Mouse (Mus musculus) liver, embryonic 14 days (tissue): ENCODE results near the gene Bmpr2. TPM values are rescaled to one million over a fixed set of nuclear protein-coding genes. Genes with fewer than 3 reads are reported as not detected.

Source experiments
- polyA plus RNA-seq: library from polyadenylated mRNA; depleted of rRNA; stranded (reverse); fragments of >200 nt; gene quantifications from 2 replicates; pipeline ENCODE4 v1.2.3, GENCODE M21; 2012; rRNA removed

Bmpr2 gene
- polyA plus RNA-seq = 1.1 and 1.3 TPM in 2 replicates

GRCm38 (mm10) chr1:59763164-59763768, at the start of gene Bmpr2:
Bmpr2 (plus strand) TSS chr1:59763400.

DNA sequence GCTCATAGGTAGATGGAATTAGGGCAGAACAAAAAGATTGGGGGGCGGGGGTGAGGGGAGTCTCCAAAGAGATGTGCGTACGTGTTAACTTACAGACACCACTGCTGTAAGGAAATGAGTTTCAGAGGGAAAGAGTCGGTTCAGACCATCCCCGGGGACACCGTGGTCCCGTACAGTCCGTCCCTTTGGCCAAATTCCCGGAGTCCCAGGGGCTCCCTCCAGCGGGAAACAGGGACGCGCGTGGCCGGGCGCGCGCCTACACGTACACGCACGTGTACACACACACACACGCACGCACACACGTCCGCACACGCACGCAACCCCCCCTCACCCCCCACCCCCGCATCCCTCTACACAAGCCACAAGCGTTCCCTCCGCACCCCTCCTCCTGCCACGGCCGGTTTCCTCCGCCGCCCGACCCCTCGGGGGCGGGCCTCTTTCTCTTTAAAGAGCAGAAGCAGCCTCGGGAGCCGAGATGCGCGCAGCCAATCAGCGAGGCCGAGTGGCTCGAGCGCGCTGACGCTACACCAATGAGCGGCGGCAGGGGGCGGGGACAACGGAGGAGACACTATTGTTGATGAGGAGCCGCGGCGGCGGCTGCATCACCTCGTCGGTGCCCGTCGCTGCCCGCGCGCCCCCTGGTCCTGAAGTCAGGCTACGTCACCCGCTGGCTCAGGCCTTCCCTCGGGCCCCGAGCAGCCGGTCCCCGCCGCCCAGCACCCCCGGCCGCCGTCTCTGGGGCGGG, 149.4 kb downstream of the Bmpr2 start, which contains the start of gene Fam117b:
TSS of gene Fam117b (plus strand) at position 594 of the 745 bp plus-strand sequence.

Other genes with a start within 250 kb of the Bmpr2 start
- gene Gm973, start 247.1 kb upstream of the Bmpr2 start, polyA plus RNA-seq = 0.02 and 0.03 TPM in 2 replicates
- gene Sumo1, start 92.6 kb upstream of the Bmpr2 start, polyA plus RNA-seq = 50.2 and 56.4 TPM in 2 replicates
- gene Nop58, start 78.4 kb upstream of the Bmpr2 start, polyA plus RNA-seq = 90.8 and 97.0 TPM in 2 replicates
- gene Fam117b, start 149.6 kb downstream of the Bmpr2 start, polyA plus RNA-seq = 2.9 and 3.3 TPM in 2 replicates